Mouse (Mus musculus) right cerebral cortex, postnatal 10 days (tissue): ENCODE measurements around the gene Fcrla.

Source experiments
- DNase-seq, 2 experiments: peaks; one replicate each; pipeline ENCODE4 v3.0.0; 2021; ENCODE audit warnings: low spot score in 2 of 2

The Fcrla gene

DNA sequence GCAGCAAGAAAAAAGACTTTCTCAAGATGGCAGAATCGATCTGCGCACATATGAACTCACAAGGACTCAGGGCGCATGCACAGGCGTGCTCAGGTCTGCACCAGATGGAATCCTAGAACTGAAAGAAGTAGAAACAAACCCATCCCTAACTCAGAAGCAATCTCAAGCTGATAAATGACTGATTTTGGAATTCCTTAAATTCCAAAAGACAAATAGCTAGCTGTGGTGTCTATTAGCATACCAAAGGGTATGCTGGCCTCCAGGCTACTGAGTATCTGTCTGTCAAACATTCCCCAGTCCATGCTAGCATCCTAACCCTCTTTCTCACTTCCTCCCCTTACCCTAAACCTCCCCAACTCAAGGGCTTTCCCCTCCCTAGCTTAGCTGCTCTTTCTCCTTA lies 38.1 kb downstream of the Fcrla start:
- no peak for DNase-seq

DNA sequence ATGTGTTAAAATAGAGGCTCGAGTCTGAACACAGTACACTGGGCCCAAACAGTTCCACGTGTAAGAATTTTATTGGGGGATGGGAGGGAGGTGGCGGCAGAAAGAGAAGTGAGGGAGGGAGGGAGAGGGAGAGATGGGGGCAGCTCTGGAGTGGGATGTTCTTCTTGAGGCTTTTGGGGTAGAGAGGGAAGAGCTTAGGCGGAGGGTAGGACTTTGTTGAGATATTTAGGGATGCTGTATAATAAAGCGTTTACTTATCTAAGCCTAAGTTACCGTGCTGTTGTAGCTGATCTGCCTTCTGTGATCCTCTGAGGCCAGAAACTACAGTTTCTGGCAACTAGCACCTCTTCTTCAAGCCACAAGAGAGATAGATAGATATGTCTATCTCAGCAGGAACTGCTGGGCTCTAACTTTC lies 41.3 kb downstream of the Fcrla start:
- DNase-seq = no peak

DNA sequence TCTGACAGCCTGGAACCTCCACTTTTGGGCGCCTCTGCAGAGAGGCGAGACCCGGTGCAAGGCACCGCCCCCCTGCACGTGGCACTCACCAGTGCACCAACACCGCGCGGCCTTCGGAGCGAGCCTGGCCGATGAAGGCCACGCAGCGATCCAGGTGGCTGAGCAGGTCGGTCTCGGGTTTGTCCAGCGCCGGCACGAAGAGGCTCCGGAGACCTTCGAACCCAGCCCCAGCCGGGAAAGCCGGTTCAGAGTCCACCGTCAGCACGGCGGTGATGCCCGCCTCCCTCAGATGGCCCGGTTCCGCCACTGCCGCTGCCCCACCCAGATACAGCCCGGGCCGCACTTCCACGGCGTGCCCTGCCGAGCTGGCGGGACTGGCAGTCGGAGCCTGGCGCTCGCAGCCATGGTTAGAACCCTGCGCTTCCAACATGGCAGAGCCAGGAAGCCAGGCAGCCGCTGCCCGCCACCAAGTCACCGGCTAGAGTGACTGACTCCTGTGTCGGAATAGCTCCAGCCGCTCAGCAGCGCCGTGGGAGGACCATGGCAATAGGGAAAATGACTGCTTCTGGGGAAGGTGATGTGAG lies 42.3 kb downstream of the Fcrla start, which contains the start of the genes Gm26620 and Dusp12:
TSS of gene Gm26620 (plus strand) at position 88 of the 584 bp plus-strand sequence.
TSS of gene Dusp12 (minus strand) at position 563 of the 584 bp plus-strand sequence.
- peak; percentile 94 to 95 for DNase-seq

DNA sequence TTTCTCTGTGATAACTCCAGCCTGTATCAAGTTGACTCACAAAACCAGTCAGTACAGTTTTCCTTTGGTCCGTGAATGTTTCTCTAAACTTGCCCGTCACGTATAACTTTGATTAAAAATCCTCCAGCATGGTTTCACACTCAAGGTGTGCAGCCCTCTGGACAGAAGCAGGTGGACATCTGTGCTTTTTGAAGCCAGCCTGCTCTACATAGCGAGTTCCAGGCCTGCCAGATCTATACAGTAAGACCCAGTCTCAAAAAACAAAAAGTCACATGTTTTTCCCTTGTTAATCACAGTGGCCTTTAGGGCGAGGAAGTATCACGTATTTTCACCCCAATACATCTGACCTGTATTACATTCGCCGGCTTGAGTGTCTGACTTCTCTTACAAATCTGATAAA lies 43.0 kb downstream of the Fcrla start:
- no peak for DNase-seq

DNA sequence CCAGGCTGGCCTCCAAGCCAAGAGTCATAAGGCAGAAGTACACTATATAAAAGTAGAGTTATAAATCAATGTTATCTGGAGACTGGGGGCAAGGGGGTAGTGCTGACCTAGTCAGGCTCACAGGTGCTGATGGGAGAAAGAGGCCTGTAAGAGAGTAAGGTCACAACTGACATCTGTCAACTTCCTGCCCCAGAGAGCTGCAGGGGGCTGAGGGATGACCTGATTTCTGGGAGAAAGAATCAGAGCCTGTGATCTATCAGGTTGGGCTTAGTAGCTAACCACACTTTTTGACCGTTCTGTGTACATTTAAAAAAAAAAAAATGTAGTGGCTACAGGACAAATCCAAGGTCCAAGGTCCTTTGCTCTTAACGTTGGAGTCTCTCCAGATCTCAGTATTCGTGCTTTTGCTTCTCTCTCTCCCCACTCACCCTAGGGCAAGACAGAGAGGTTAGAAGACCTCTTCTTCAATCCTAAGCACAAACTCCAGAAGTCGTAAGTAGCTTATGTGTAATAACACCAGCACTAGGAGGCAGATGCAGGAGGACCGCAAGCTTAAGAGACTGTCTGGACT lies 44.4 kb downstream of the Fcrla start:
- no peak for DNase-seq

DNA sequence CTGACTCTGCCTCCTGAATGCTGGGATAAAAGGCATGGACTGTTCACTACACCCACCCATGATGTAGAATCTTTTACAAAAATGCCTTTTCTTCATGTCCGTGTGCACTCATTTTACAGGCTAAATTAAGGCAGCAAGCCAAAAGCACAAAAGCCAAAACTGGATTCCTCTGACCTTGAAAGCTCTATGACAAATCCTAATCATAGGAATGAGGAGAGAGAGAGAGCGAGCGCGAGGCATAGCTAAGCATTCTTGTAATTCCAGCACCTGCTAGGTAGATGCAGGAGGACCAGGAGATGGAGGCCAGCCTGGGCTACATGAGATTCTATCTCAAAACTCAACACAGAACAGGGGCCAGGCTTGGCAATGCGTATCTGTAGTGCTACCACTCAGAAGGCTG lies 50.5 kb downstream of the Fcrla start:
- no peak for DNase-seq

DNA sequence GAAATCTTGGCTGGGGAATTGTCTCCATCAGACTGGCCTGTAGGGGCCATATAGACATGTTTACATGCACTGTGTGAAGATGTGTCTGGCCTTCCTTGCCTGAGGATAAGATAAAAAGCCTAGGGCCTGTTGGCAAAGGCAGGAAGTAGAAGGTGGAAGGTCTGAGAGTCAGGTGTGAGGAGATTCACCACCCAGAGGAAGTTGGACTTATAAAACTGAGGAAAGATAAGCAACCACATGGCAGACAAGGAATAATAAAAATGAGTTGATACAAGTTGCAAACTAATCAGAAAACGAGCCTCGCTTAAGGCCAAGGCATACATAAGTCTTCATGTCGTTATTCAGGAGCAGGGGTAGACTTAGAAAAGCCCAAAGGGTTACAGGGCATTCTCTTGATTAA lies 51.7 kb downstream of the Fcrla start:
- no peak for DNase-seq

DNA sequence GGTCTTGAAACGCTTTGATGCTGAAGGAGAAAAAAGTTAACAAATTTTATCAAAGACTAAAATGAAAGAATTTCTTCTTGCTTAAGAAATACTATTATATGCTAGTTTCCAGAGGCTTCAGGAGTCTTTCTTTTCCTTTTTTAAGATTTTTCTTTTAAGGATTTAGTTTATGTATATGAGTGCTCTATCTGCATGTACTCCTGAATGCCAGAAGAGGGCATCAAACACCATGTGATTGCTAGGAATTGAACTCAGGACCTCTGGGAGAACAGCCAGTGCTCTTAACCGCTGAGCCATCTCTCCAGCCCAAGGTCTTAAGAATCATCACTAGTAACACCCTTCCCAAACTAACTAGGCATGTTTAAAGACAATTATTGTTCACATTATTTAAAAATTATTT lies 55.4 kb downstream of the Fcrla start:
- no peak for DNase-seq

DNA sequence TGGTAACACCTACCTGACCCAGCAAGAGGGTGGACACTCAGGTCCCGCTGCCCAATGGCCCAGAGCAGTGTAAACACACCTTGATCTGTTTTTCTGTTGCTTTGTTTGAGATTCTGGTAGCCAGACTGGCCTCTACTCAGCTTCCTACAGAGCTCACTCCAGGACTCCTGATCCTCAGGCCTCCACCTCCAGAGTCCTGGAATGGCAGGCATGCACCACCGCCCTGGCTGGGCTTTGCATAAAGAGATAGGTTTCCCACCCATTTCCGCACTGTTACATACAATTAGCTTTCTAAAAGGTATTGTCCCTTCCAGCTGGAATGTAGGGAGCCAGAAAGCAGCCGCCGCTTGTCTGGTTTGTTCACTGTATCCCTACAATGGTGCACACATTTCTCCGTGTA lies 56.0 kb downstream of the Fcrla start:
- DNase-seq = no peak

DNA sequence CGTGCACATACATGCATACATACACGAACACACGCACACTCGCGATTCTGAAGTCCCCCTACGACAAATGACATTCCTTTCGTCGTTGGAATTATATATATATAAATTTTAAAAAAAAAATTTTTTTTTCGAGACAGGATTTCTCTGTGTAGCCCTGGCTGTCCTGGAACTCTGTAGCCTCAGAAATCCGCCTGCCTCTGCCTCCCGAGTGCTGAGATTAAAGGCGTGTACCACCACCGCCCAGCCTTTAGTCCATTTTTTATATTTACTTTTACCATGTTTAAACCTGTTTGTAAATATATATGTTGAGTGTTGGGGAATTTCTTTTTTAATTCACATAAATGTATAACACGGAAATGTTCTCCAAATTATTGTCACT lies 58.5 kb downstream of the Fcrla start:
- no peak for DNase-seq

DNA sequence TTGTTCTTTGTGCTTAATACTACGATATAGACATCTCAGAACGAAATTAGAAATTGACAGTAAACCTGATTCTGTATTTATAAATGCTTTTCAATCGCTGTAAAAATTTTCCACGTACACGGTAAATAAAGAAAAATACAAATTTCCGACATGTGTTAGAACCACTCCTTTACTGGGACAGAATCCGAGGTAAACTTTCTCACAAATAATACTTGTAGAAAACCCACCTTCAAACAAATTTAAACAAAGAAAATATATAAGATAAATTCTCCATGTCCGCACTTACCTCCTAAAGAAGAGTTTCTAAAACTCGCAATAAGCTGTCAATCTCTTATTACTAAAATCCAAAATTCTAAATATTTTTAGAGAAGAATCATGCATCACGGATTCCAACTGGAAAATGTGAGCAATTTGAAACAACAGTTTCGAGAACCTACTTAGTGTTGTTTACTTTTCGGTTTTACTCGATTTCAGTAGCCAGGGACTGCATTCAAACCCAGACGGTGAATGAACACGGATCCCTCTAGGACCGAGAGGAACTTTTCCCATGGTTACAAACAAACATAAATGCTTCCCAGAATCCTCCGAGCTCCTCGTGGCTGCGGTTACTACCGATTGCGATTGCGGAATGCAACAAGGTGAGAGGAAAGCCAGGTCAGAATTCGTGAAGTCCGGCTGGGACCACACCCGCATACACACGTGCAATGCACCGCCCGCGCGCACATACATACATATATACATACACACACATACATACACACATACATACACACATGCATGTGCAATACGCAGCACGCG lies 59.1 kb downstream of the Fcrla start:
- peak; percentile 78 to 85 for DNase-seq

DNA sequence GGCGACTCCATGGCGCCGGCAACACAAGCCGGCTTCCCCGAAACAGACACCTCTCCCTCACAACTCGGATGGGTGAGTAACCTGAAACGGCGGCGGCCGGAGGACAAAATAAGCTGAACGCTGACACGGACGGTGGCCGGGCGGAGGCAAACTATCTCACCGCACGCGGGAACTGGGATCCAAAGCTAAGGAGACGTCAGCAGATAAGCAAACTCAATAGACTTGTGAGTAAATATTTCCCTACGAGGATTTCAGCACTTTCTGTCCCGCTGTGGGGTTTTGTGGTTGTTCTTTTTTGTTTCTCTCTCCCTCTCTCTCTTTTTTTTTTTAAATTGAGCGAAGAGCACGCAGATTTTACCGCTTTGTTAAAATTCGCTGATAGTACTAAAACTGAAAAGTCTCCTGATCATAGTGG lies 59.7 kb downstream of the Fcrla start, which contains the start of gene Atf6:
TSS of gene Atf6 (minus strand) at position 81 of the 415 bp plus-strand sequence.
- DNase-seq = peak; percentile 96 to 97
